Mouse (Mus musculus) embryonic fibroblast, embryonic 13.5 days (primary cell): ENCODE measurements around the gene Xaf1.

Source experiments
- CTCF ChIP-seq: IDR thresholded peaks from 2 replicates; pipeline ENCODE4 v1.5.1; 2011; ENCODE audit warnings: mild to moderate bottlenecking, control low read depth, low read length, moderate library complexity, borderline replicate concordance; ENCODE audit not compliant: insufficient read depth
- POLR2A ChIP-seq: IDR thresholded peaks from 2 replicates; pipeline ENCODE4 v1.6.1; 2011; ENCODE audit warnings: low read depth, mild to moderate bottlenecking, control low read depth, low read length, moderate library complexity

DNA sequence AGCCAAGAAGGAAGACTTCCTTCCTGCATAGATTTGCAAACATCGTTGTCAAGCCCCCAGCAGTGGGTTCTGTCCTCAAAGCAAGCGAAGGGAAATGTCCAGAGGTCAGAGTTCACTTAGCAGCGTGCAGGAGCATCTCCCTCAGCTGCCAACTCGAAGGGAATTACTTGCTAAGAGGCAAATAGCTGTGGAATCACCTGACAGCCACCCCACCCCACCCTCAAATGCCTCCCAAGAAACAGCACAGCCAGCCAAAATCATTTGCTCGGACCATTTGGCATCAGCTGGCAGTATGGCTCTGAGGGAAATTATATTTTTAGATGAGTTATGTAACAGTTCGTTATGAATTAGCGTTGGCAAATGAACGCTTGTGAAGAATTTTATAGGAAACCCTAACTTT, 47.6 kb downstream of the Xaf1 start:
- no peak for TF ChIP-seq CTCF
- no peak for TF ChIP-seq POLR2A
